Mouse (Mus musculus): ENCODE results near the gene Sgms1. TPM values are rescaled to one million over a fixed set of nuclear protein-coding genes. Genes with fewer than 3 reads are reported as not detected.

Gene Sgms1
- polyA plus RNA-seq, 1 experiment = 53.7 TPM

DNA sequence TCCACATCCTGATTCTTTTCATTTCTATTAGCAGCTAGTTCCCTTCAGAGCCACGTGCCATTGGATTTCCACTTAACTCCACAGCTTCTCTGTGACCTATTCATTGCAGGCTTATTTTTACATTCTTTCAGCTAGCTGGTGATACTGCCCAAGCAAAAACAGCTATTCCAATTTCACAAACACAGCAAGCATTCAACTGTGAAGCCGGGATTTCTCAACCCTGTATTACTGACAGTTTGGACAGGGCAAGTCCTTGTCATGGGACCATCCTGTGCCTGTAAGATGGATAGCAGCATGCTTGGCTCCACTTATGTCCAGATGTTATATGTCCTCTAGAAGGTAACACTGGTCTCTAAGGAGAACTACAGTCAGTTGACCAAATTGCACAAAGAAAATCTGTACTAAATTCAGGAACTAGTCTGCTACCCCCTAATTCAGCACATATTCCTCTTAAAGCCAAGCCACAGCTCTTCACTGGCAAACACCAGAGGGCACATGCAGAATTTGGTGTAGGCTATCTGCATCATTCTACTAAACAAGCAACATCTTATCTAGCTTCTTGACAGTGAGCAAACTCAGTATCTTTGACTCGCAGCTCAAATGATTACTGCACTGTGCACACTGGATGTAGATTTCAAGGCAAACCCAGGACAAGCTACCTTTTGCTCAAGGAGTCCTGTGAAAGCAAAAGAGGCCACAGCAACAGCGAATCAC, 189.5 kb downstream of the Sgms1 start:
- DNase-seq = no peak
- TF ChIP-seq POLR2A (IDR thresholded peaks at IDR 0.05; ENCODE audit: borderline replicate concordance, extremely low read depth, low read depth, low read length) = no peak
- TF ChIP-seq CTCF (IDR thresholded peaks at IDR 0.05; ENCODE audit: insufficient read depth, low read length) = no peak
- Histone ChIP-seq H3K4me3 (replicated peaks; ENCODE audit: extremely low read depth, low read depth, low read length) (no peak overlapping the region), H3K4me1 (ENCODE audit: control insufficient read depth, insufficient read depth, low read length) (peaks cover 30% of the 10 kb centered on the region)
- 65% methylated on average over 4 of the region's 4 CpGs for WGBS

- 91% methylated on average over 5 of the region's 5 CpGs for whole genome bisulfite sequencing
- DNase-seq = no peak
- Histone ChIP-seq H3K4me3 (replicated peaks; ENCODE audit: extremely low read depth, low read depth, low read length) (no peak overlapping the region), H3K4me1 (ENCODE audit: control insufficient read depth, insufficient read depth, low read length) (peaks cover 34% of the 10 kb centered on the region)
- no peak for TF ChIP-seq POLR2A (IDR thresholded peaks at IDR 0.05; ENCODE audit: borderline replicate concordance, extremely low read depth, low read depth, low read length)
- no peak for TF ChIP-seq CTCF (IDR thresholded peaks at IDR 0.05; ENCODE audit: insufficient read depth, low read length)
These were observed 190.4 kb downstream of the Sgms1 start for GRCm38 (mm10) chr19:32199133-32199532.

DNA sequence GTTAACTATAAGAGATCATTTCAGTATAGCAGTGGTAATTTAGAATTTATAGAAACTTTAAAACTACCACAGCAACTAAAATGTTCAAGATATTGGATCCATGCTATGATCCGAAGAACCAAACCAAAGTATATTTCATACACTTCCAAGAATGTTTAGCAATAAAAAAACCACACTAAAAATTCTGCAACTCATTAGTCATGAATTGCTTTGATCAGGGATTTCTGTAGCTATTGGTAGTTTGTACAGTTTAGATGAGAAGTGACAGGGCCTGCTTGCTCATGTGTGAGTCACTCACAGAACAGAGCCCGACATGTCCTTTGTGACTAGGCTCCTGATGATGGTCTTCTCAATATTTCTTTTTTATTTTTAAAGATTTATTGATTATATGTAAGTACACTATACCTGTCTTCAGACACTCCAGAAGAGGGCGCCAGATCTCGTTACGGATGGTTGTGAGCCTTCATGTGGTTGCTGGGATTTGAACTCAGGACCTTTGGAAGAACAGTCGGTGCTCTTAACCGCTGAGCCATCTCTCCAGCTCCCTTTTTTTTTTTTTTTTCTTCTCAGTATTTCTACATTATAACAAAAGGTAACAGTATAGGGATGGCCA, 190.9 kb downstream of the Sgms1 start:
- TF ChIP-seq POLR2A (IDR thresholded peaks at IDR 0.05; ENCODE audit: borderline replicate concordance, extremely low read depth, low read depth, low read length) = no peak
- TF ChIP-seq CTCF (IDR thresholded peaks at IDR 0.05; ENCODE audit: insufficient read depth, low read length) = no peak
- Histone ChIP-seq H3K4me1 (ENCODE audit: control insufficient read depth, insufficient read depth, low read length) (peaks cover 35% of the 10 kb centered on the region), H3K4me3 (replicated peaks; ENCODE audit: extremely low read depth, low read depth, low read length) (no peak overlapping the region)
- 92% methylated on average over 7 of the region's 7 CpGs for WGBS
- no peak for DNase-seq

- WGBS = 49% methylated on average over 15 of the region's 15 CpGs
- TF ChIP-seq CTCF (IDR thresholded peaks at IDR 0.05; ENCODE audit: insufficient read depth, low read length) = no peak
- no peak overlapping the region for H3K4me3 ChIP-seq (replicated peaks; ENCODE audit: extremely low read depth, low read depth, low read length)
- DNase-seq = no peak
- H3K4me1 ChIP-seq (ENCODE audit: control insufficient read depth, insufficient read depth, low read length) = peaks cover 36% of the 10 kb centered on the region
These were observed 192.3 kb downstream of the Sgms1 start for GRCm38 (mm10) chr19:32196976-32197819.

GRCm38 (mm10) chr19:32196222-32196621, 193.3 kb downstream of the Sgms1 start:
- 39% methylated on average over 5 of the region's 5 CpGs for WGBS
- TF ChIP-seq POLR2A (IDR thresholded peaks at IDR 0.05; ENCODE audit: borderline replicate concordance, extremely low read depth, low read depth, low read length) (no peak), CTCF (IDR thresholded peaks at IDR 0.05; ENCODE audit: insufficient read depth, low read length) (no peak)
- DNase-seq = no peak
- Histone ChIP-seq H3K4me1 (ENCODE audit: control insufficient read depth, insufficient read depth, low read length) (peaks cover 35% of the 10 kb centered on the region), H3K4me3 (replicated peaks; ENCODE audit: extremely low read depth, low read depth, low read length) (peak overlapping the region; percentile 62)

DNA sequence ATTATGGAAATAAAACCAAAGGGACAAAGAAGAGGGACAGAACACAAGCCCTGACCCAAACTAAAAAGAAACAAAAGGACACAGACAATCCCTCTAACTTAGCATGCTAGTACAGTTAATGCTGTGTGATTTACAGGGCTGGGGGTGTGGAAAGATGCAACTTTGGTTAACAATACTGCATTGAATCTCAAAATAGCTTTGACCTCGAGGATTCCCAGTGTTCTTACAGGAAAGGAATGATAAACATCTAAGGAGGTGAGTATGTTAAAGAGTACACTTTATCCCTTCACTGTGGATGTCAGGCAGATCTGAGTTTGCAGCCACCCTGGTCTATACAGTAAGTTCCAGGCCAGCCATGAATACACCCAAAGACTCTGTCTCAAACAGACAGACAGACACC, 194.7 kb downstream of the Sgms1 start:
- peak overlapping the region; percentile 33 for H3K4me3 ChIP-seq (replicated peaks; ENCODE audit: extremely low read depth, low read depth, low read length)
- no peak for TF ChIP-seq CTCF (IDR thresholded peaks at IDR 0.05; ENCODE audit: insufficient read depth, low read length)
- no peak for TF ChIP-seq POLR2A (IDR thresholded peaks at IDR 0.05; ENCODE audit: borderline replicate concordance, extremely low read depth, low read depth, low read length)
- 14% methylated on average over 1 of the region's 1 CpGs for WGBS
- peaks cover 32% of the 10 kb centered on the region for H3K4me1 ChIP-seq (ENCODE audit: control insufficient read depth, insufficient read depth, low read length)
- no peak for DNase-seq

- TF ChIP-seq POLR2A (IDR thresholded peaks at IDR 0.05; ENCODE audit: borderline replicate concordance, extremely low read depth, low read depth, low read length) (no peak), CTCF (IDR thresholded peaks at IDR 0.05; ENCODE audit: insufficient read depth, low read length) (no peak)
- DNase-seq = no peak
- 87% methylated on average over 3 of the region's 3 CpGs for WGBS
- Histone ChIP-seq H3K4me3 (replicated peaks; ENCODE audit: extremely low read depth, low read depth, low read length) (no peak overlapping the region), H3K4me1 (ENCODE audit: control insufficient read depth, insufficient read depth, low read length) (peaks cover 31% of the 10 kb centered on the region)
These were observed 195.4 kb downstream of the Sgms1 start for GRCm38 (mm10) chr19:32194074-32194473.

GRCm38 (mm10) chr19:32191596-32191995, 197.9 kb downstream of the Sgms1 start:
- no peak for DNase-seq

DNA sequence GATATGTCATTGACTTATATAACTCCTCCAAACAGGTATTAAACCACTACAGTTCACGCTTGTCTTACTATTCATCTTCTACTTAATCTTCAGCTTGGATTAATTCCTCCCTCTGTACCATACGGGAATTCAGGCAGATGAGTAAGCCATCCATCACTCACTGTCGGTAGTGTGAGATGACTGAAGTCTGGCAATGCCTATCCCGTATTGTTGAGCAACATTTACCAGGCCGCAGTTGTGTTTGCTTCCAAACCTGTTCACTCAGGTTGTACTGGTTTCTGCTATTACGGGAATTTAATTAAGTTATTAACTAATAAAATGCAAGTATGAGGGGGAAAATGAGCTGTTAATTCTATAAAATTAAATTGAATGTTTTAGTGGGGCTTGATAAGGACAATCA, 199.6 kb downstream of the Sgms1 start:
- TF ChIP-seq POLR2A (IDR thresholded peaks at IDR 0.05; ENCODE audit: borderline replicate concordance, extremely low read depth, low read depth, low read length) (no peak), CTCF (IDR thresholded peaks at IDR 0.05; ENCODE audit: insufficient read depth, low read length) (no peak)
- Histone ChIP-seq H3K4me3 (replicated peaks; ENCODE audit: extremely low read depth, low read depth, low read length) (no peak overlapping the region), H3K4me1 (ENCODE audit: control insufficient read depth, insufficient read depth, low read length) (peaks cover 36% of the 10 kb centered on the region)
- 78% methylated on average over 6 of the region's 6 CpGs for WGBS
- no peak for DNase-seq

More at GRCm38 (mm10) chr19:32191596-32191995, 197.9 kb downstream of the Sgms1 start:
- Histone ChIP-seq H3K4me3 (replicated peaks; ENCODE audit: extremely low read depth, low read depth, low read length) (no peak overlapping the region), H3K4me1 (ENCODE audit: control insufficient read depth, insufficient read depth, low read length) (peaks cover 38% of the 10 kb centered on the region)
- no peak for TF ChIP-seq CTCF (IDR thresholded peaks at IDR 0.05; ENCODE audit: insufficient read depth, low read length)
- no peak for TF ChIP-seq POLR2A (IDR thresholded peaks at IDR 0.05; ENCODE audit: borderline replicate concordance, extremely low read depth, low read depth, low read length)
- WGBS = 72% methylated on average over 3 of the region's 3 CpGs

Data from lung, adult 2 months (tissue).